Mouse (Mus musculus): ENCODE data around the gene Klc3. TPM values are rescaled to one million over a fixed set of nuclear protein-coding genes. Genes with fewer than 3 reads are reported as not detected.

Gene Klc3
- polyA plus RNA-seq, 1 experiment from 2014 or later, result 5.7 TPM

DNA sequence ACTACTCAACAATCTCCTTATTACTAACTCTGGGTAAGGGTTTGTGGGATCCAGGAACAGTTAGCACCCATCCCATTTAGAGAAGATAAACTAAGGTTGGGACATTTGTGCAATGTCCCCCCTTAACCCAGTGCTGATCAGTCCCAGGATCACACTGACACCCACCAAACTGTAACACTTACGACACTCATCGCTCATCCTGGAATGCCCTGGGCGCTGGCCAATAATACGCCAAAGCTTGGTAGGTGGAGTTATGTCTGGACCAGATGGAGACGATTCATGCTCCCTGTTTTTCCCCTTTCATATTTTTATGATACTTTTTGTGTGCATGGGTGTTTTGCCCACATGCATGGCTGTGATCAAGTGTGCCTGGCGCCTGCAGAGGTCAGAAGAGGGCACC, 26.5 kb upstream of the Klc3 start:
- ATAC-seq (ENCODE audit: low FRiP score, low TSS enrichment), result no peak
- H3K9ac ChIP-seq (ENCODE audit: low read depth, low read length), result no peak overlapping the region
- peaks cover 100% of the 10 kb centered on the region for H3K36me3 ChIP-seq (ENCODE audit: control insufficient read depth, insufficient read depth, low read length)
- no peak overlapping the region for H3K4me2 ChIP-seq (replicated peaks; ENCODE audit: low read depth, low read length)
- 95% methylated on average over 6 of the region's 6 CpGs for WGBS
- H3K9me3 ChIP-seq (ENCODE audit: control insufficient read depth, low read length), result no peaks in the 10 kb centered on the region; the same call in 1 of the 2 replicates
- H3K4me3 ChIP-seq (ENCODE audit: low read length), result no peak overlapping the region
- no peaks in the 10 kb centered on the region for H3K4me1 ChIP-seq (ENCODE audit: control insufficient read depth, insufficient read depth, low read length)
- no peak overlapping the region for H3K27ac ChIP-seq (ENCODE audit: low read depth, low read length)
- no peaks in the 10 kb centered on the region for H3K27me3 ChIP-seq (ENCODE audit: control insufficient read depth, insufficient read depth, low read length)

DNA sequence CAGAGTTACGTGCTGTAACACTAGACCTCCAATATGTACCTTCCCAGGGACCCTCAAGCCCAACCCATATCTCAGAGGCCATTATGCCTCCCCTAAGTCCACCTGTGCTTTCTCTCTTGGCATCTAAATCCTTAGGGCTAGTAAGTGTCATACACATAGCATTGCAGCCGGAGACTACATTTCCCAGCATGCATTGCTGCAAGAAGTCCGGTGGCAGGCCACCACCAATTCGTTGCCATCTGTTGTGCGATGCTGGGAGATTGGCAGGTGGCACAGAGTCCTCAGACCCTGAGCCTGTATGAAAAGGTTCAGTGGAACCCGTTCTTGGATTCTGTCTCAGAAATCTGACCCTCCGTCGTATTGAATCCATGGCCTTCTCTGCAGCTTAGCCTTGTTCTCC, 25.8 kb upstream of the Klc3 start:
- Histone ChIP-seq H3K4me2 (replicated peaks; ENCODE audit: low read depth, low read length) (no peak overlapping the region), H3K36me3 (ENCODE audit: control insufficient read depth, insufficient read depth, low read length) (peaks cover 99% of the 10 kb centered on the region), H3K27me3 (ENCODE audit: control insufficient read depth, insufficient read depth, low read length) (no peaks in the 10 kb centered on the region), H3K27ac (ENCODE audit: low read depth, low read length) (no peak overlapping the region), H3K4me3 (ENCODE audit: low read length) (no peak overlapping the region), H3K9me3 (ENCODE audit: control insufficient read depth, low read length) (no peaks in the 10 kb centered on the region; the same call in 1 of the 2 replicates), H3K4me1 (ENCODE audit: control insufficient read depth, insufficient read depth, low read length) (no peaks in the 10 kb centered on the region), H3K9ac (ENCODE audit: low read depth, low read length) (no peak overlapping the region)
- WGBS, result 77% methylated on average over 8 of the region's 8 CpGs
- no peak for ATAC-seq (ENCODE audit: low FRiP score, low TSS enrichment)

DNA sequence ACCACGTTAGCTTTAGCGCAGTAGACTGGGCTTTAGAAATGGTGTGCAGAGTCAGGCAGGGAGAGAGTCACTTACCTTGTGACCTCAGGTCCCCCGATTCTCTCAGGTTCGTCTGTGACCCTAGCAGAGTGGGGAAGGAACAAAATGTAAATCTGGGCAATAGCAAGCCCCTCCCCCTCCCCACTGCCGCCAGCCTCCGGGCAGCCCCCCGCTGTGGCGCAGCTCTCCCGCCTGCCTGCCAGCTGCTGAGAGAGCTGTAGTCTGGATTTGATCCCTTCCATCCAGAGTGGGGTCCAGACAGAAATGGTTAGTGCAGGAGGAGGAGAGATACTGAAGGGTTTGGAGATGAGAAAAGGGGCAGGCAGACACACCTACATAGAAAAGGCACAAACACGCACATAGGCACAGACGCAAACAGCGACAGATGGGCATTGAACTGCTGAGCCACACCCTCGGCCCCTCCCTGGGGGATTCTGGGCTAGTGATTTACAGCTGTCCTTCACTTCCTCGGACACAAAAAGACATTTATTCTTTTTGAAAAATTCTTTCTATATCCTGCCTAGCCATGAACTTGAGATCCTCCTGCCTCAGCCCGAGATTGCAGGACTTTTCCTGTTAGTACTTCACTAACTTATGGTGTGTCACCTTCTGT, 24.2 kb upstream of the Klc3 start:
- ATAC-seq (ENCODE audit: low FRiP score, low TSS enrichment), result no peak
- no peaks in the 10 kb centered on the region; the same call in 1 of the 2 replicates for H3K9me3 ChIP-seq (ENCODE audit: control insufficient read depth, low read length)
- no peaks in the 10 kb centered on the region for H3K4me1 ChIP-seq (ENCODE audit: control insufficient read depth, insufficient read depth, low read length)
- H3K36me3 ChIP-seq (ENCODE audit: control insufficient read depth, insufficient read depth, low read length), result peaks cover 84% of the 10 kb centered on the region
- H3K9ac ChIP-seq (ENCODE audit: low read depth, low read length), result no peak overlapping the region
- 79% methylated on average over 15 of the region's 15 CpGs for WGBS
- no peak overlapping the region for H3K4me3 ChIP-seq (ENCODE audit: low read length)
- H3K27ac ChIP-seq (ENCODE audit: low read depth, low read length), result no peak overlapping the region
- H3K27me3 ChIP-seq (ENCODE audit: control insufficient read depth, insufficient read depth, low read length), result no peaks in the 10 kb centered on the region
- no peak overlapping the region for H3K4me2 ChIP-seq (replicated peaks; ENCODE audit: low read depth, low read length)

DNA sequence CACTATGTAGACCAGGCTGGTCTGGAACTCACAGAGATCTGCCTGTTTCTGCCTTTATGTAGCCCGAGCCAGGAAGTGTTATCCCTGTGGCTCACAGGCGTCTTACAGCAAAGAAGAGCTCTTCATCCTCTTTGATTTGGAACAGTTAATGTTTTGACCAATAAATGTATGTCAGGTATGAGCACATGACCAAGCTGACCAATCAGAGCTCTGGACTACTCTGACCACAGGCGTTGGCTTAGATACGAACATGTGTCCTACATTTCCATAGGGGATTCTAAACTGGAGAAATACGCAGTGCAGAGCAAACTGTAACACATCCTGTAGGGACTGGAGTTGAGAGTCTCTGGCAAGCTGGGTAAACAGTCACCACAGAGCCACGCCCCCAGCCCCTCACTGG, 23.0 kb upstream of the Klc3 start:
- H3K27ac ChIP-seq (ENCODE audit: low read depth, low read length), result no peak overlapping the region
- ATAC-seq (ENCODE audit: low FRiP score, low TSS enrichment), result no peak
- H3K9ac ChIP-seq (ENCODE audit: low read depth, low read length), result no peak overlapping the region
- peaks cover 71% of the 10 kb centered on the region for H3K36me3 ChIP-seq (ENCODE audit: control insufficient read depth, insufficient read depth, low read length)
- no peaks in the 10 kb centered on the region for H3K27me3 ChIP-seq (ENCODE audit: control insufficient read depth, insufficient read depth, low read length)
- H3K9me3 ChIP-seq (ENCODE audit: control insufficient read depth, low read length), result no peaks in the 10 kb centered on the region
- H3K4me1 ChIP-seq (ENCODE audit: control insufficient read depth, insufficient read depth, low read length), result no peaks in the 10 kb centered on the region
- no peak overlapping the region for H3K4me3 ChIP-seq (ENCODE audit: low read length)
- H3K4me2 ChIP-seq (replicated peaks; ENCODE audit: low read depth, low read length), result no peak overlapping the region
- 91% methylated on average over 6 of the region's 6 CpGs for WGBS

DNA sequence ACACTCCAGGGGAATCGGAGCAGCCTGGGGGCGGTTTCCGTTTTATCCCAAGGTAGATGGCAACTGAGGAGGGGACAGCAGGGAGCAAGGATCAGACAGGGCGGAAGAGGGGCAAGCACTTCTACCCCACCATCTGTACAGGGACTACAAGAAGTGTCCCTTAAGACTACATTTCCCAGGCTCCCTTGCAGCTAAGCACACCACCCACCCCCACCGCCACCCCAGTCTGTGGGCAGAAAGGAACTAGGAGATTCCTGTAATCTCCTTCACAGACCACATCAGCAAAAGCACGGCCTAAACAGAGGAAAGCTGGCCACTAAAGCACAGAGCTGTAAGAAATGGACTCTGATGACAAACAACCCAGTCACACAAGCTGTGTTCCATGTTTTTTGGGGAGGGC, 22.4 kb upstream of the Klc3 start:
- Histone ChIP-seq H3K9ac (ENCODE audit: low read depth, low read length) (no peak overlapping the region), H3K27me3 (ENCODE audit: control insufficient read depth, insufficient read depth, low read length) (peaks cover 4% of the 10 kb centered on the region), H3K27ac (ENCODE audit: low read depth, low read length) (no peak overlapping the region), H3K4me1 (ENCODE audit: control insufficient read depth, insufficient read depth, low read length) (no peaks in the 10 kb centered on the region), H3K4me3 (ENCODE audit: low read length) (no peak overlapping the region), H3K4me2 (replicated peaks; ENCODE audit: low read depth, low read length) (no peak overlapping the region), H3K36me3 (ENCODE audit: control insufficient read depth, insufficient read depth, low read length) (peaks cover 66% of the 10 kb centered on the region), H3K9me3 (ENCODE audit: control insufficient read depth, low read length) (no peaks in the 10 kb centered on the region)
- WGBS, result 78% methylated on average over 6 of the region's 6 CpGs
- ATAC-seq (ENCODE audit: low FRiP score, low TSS enrichment), result no peak

DNA sequence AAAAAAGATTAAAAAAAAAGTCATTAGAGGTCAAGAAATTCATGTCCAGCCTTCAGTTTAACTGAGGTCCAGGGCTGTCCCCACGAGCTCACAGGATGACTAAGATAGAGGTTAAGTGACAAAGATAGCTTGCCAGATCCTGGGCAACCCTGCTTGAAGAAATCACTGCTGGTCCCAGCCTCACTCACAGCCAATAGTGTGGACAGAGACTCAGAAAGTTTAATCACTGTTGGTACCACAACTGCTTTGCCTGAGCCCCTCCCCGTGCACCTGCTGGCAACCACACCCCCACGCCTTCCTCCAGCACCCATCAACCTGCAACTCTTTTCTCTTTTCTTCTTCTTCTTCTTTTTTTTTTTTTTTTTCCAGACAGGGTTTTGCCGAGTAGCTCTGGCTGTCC, 20.1 kb upstream of the Klc3 start:
- no peaks in the 10 kb centered on the region for H3K9me3 ChIP-seq (ENCODE audit: control insufficient read depth, low read length)
- H3K36me3 ChIP-seq (ENCODE audit: control insufficient read depth, insufficient read depth, low read length), result peaks cover 43% of the 10 kb centered on the region
- H3K4me2 ChIP-seq (replicated peaks; ENCODE audit: low read depth, low read length), result no peak overlapping the region
- peaks cover 17% of the 10 kb centered on the region for H3K27me3 ChIP-seq (ENCODE audit: control insufficient read depth, insufficient read depth, low read length)
- H3K9ac ChIP-seq (ENCODE audit: low read depth, low read length), result no peak overlapping the region
- peaks cover 3% of the 10 kb centered on the region; the same call in 1 of the 2 replicates for H3K4me1 ChIP-seq (ENCODE audit: control insufficient read depth, insufficient read depth, low read length)
- no peak overlapping the region for H3K27ac ChIP-seq (ENCODE audit: low read depth, low read length)
- 67% methylated on average over 4 of the region's 4 CpGs for WGBS
- H3K4me3 ChIP-seq (ENCODE audit: low read length), result no peak overlapping the region
- ATAC-seq (ENCODE audit: low FRiP score, low TSS enrichment), result no peak

DNA sequence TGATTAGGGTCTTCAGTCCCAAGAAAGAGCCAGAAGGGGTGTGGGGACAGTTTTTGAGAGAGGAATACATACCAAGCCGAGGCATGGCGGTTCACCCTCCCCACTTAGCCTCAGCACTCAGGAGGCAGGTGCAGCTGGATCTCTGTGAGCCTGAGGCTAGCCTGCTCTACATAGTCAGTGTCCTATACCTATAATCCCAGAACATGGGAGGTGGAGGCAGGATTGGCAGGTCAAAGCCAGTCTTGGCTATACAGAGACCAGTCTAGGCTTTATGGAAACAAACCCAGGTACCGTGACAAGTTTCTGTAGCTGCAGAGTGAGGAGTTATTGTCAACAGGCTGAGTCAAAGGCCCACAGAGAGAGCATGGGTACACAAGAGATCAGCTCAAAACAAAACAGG, 19.2 kb upstream of the Klc3 start:
- WGBS, result 90% methylated on average over 3 of the region's 3 CpGs

DNA sequence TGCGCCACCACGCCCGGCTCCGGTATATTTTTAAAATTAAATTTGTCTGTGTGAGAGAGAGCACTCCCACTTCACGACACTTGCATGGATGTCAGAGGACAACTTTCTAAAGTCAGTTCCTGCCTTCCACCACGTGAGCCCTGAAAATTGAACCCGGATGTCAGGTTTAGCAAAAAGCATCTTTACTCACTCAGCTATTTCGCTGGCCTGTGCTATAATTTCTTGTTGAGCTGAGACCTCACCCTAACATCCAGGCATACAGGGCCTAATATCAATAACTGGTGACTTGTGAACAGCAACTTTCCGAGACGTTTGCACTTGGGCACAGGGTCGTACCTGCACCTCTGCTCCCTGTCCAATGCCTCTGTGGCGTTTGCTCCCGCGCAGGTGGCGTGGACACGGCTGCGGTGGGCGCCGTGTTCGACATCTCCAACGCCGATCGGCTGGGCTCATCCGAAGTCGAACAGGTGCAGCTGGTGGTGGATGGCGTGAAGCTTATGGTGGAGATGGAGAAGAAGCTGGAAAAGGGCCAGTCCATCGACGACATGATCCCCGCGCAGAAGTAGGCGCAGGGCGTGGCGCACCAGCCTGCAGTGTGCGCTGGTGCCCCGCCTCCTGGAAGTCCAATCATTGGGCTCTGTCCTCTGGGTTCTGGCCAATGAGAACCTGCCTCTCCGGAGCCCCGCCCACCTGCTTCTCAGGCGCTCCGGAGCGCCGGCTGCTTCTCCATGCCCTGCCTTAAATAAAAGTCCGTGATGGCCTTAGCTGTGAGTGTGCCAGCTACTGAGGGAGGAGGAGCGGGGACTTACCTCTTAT, 17.1 kb upstream of the Klc3 start:
- H3K9ac ChIP-seq (ENCODE audit: low read depth, low read length), result no peak overlapping the region
- 13% methylated on average over 43 of the region's 43 CpGs for WGBS

More for the DNA sequence above, 19.2 kb upstream of the Klc3 start:
- Histone ChIP-seq H3K27ac (ENCODE audit: low read depth, low read length) (no peak overlapping the region), H3K36me3 (ENCODE audit: control insufficient read depth, insufficient read depth, low read length) (peaks cover 33% of the 10 kb centered on the region), H3K9ac (ENCODE audit: low read depth, low read length) (no peak overlapping the region), H3K4me3 (ENCODE audit: low read length) (no peak overlapping the region), H3K4me2 (replicated peaks; ENCODE audit: low read depth, low read length) (no peak overlapping the region), H3K9me3 (ENCODE audit: control insufficient read depth, low read length) (no peaks in the 10 kb centered on the region), H3K4me1 (ENCODE audit: control insufficient read depth, insufficient read depth, low read length) (peaks cover 3% of the 10 kb centered on the region; the same call in 1 of the 2 replicates), H3K27me3 (ENCODE audit: control insufficient read depth, insufficient read depth, low read length) (peaks cover 20% of the 10 kb centered on the region)
- no peak for ATAC-seq (ENCODE audit: low FRiP score, low TSS enrichment)

DNA sequence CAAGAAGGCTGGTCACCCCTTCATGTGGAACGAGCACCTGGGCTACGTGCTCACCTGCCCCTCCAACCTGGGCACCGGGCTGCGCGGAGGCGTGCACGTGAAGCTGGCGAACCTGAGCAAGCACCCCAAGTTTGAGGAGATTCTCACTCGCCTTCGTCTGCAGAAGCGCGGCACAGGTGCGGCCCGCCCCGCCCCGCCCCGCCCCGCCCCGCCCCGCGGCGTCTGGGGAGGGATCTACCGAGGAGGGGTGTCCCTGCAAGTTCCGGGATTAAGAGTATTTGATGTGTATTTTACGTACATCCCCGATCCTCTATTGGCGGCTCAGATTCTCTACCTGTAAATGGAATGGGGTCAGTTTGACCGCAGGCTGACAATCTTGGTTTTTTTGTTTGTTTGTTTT, 16.2 kb upstream of the Klc3 start:
- WGBS, result 6% methylated on average over 28 of the region's 28 CpGs
- H3K27me3 ChIP-seq (ENCODE audit: control insufficient read depth, insufficient read depth, low read length), result peaks cover 31% of the 10 kb centered on the region
- peak overlapping the region; percentile 19; the same call in 1 of the 2 replicates for H3K4me2 ChIP-seq (replicated peaks; ENCODE audit: low read depth, low read length)
- peaks cover 3% of the 10 kb centered on the region; the same call in 1 of the 2 replicates for H3K4me1 ChIP-seq (ENCODE audit: control insufficient read depth, insufficient read depth, low read length)
- H3K9ac ChIP-seq (ENCODE audit: low read depth, low read length), result no peak overlapping the region
- H3K4me3 ChIP-seq (ENCODE audit: low read length), result peak overlapping the region; percentile 16
- H3K9me3 ChIP-seq (ENCODE audit: control insufficient read depth, low read length), result no peaks in the 10 kb centered on the region
- H3K36me3 ChIP-seq (ENCODE audit: control insufficient read depth, insufficient read depth, low read length), result peaks cover 4% of the 10 kb centered on the region
- no peak overlapping the region for H3K27ac ChIP-seq (ENCODE audit: low read depth, low read length)
- ATAC-seq (ENCODE audit: low FRiP score, low TSS enrichment), result no peak

More for the DNA sequence above, 17.1 kb upstream of the Klc3 start:
- peak overlapping the region; percentile 63 for H3K4me2 ChIP-seq (replicated peaks; ENCODE audit: low read depth, low read length)
- peak; percentile 95 for ATAC-seq (ENCODE audit: low FRiP score, low TSS enrichment)
- H3K4me1 ChIP-seq (ENCODE audit: control insufficient read depth, insufficient read depth, low read length), result peaks cover 3% of the 10 kb centered on the region; the same call in 1 of the 2 replicates
- H3K27ac ChIP-seq (ENCODE audit: low read depth, low read length), result no peak overlapping the region
- H3K4me3 ChIP-seq (ENCODE audit: low read length), result peak overlapping the region; percentile 33
- peaks cover 28% of the 10 kb centered on the region for H3K27me3 ChIP-seq (ENCODE audit: control insufficient read depth, insufficient read depth, low read length)
- no peaks in the 10 kb centered on the region for H3K9me3 ChIP-seq (ENCODE audit: control insufficient read depth, low read length)
- H3K36me3 ChIP-seq (ENCODE audit: control insufficient read depth, insufficient read depth, low read length), result peaks cover 13% of the 10 kb centered on the region
